Mouse (Mus musculus) testis, adult 2 months (tissue): ENCODE data around the gene Lalba. TPM values are rescaled to one million over a fixed set of nuclear protein-coding genes. Genes with fewer than 3 reads are reported as not detected.

ENCODE experiments used
- H3K27ac ChIP-seq: fragments of 200-500 bp; 2 replicates; pipeline ENCODE4 v1.5.1; 2012; ENCODE audit warnings: low read depth, low read length; ENCODE audit not compliant: control insufficient read depth, insufficient read depth
- H3K27me3 ChIP-seq: fragments of 200-500 bp; 2 replicates; pipeline ENCODE4 v1.6.1; 2012; ENCODE audit warnings: mild to moderate bottlenecking, low read length, moderate library complexity; ENCODE audit not compliant: control insufficient read depth, insufficient read depth
- H3K36me3 ChIP-seq: fragments of 200-500 bp; 2 replicates; pipeline ENCODE4 v1.6.1; 2012; ENCODE audit warnings: mild to moderate bottlenecking, low read length; ENCODE audit not compliant: control insufficient read depth, insufficient read depth
- H3K4me1 ChIP-seq: fragments of 200-500 bp; 2 replicates; pipeline ENCODE4 v1.6.1; 2012; ENCODE audit warnings: low read length; ENCODE audit not compliant: control insufficient read depth, insufficient read depth
- H3K4me3 ChIP-seq: fragments of 200-500 bp; 2 replicates; pipeline ENCODE4 v1.5.1; 2012; ENCODE audit warnings: low read depth, mild to moderate bottlenecking, low read length, moderate library complexity, mixed read lengths; ENCODE audit not compliant: control insufficient read depth
- CTCF ChIP-seq: fragments of 200-500 bp; IDR thresholded peaks from 2 replicates; pipeline ENCODE4 v1.5.1; 2012; ENCODE audit warnings: low read depth, mild to moderate bottlenecking, inconsistent platforms, low read length, moderate library complexity; ENCODE audit not compliant: control insufficient read depth, insufficient read depth, insufficient replicate concordance
- POLR2A ChIP-seq: fragments of 200-500 bp; IDR thresholded peaks from 2 replicates; pipeline ENCODE4 v1.6.1; 2012; ENCODE audit warnings: low read depth, mild to moderate bottlenecking, inconsistent platforms, low read length, moderate library complexity; ENCODE audit not compliant: control insufficient read depth
- polyA plus RNA-seq: library from polyadenylated mRNA; depleted of rRNA; stranded (reverse); fragments of >200 nt; gene quantifications from 2 replicates; pipeline ENCODE4 v1.2.3, GENCODE M21; 2012

The Lalba gene
- polyA plus RNA-seq, 1 experiment = not detected

DNA sequence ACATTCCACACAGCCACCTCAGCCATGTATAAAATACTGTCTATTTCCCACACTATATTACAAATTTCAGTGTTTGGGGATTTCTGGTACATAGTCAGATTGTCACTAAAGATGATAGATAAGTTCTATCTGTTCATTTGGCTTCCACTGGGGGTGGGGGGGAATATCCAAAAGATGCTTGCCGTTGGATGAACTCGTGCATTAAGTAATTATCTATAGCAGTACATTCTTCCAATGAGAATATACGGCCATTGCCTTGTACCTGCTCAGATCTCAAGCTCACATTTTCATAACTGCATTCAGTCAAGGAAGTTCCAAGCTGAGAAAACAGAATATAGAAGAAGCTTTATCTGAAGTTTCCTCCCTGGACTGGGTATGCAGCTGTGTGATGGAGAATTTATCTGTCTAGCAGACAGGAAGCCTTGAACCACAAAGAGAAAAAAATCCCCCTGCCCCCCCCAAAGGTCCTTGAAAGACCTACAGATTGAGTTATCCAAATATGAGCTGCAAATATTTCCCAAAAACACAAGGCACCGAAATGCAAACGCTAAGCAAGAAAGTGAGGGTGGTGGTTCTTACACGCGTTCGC is 4.0 kb upstream of the Lalba start:
- no peak for TF ChIP-seq POLR2A
- TF ChIP-seq CTCF = no peak
- H3K27me3 ChIP-seq = no peaks in the 10 kb centered on the region
- no peak overlapping the region for H3K27ac ChIP-seq
- no peaks in the 10 kb centered on the region for H3K4me1 ChIP-seq
- H3K4me3 ChIP-seq = no peak overlapping the region
- no peaks in the 10 kb centered on the region for H3K36me3 ChIP-seq

DNA sequence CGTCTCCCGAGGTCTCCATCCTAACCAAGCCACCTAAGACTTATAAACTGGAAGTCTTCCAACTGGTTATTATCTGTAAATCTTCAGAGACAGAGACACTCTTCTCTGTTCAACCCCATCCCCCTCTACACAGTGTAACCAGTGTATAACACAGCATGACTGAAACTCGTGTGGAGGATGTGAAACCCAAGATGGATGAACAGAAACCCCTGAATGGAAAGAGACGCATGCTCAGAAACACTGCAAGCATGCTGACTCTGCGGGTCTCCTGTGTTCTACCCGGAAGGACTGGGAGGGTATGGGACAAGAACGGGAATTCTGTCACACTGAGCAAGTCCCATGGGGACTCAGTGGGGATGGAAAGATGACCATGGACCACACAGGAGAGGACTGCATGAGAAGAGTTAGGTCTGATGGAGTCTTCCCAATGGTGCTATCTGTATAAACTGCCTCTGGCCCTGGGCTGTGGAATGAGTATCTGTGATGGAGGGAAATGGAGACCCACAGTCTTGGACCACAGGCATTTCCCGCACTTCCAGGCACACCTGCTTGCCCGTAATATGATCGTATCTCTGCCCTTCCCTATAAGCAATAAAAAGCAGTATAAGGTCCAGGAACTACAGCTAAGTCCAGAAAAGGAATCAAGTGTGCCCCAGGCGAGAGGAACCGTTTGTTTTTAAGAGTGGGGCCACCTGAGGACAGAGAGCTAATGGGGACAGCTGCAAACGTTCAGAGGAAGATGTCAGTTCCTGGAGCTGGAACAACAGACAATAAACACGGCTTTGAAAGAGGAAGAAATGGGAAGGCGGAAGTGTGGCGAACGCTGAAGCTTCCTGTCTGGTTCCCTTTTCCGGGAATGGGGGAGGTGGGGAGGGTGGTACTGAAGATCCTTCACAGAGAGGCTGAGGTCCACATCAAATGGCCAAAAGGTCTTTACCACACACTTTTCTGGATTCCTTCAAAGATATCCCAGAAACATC is 1.7 kb upstream of the Lalba start:
- TF ChIP-seq CTCF = no peak
- TF ChIP-seq POLR2A = no peak
- no peaks in the 10 kb centered on the region for H3K36me3 ChIP-seq
- H3K4me3 ChIP-seq = no peak overlapping the region
- no peak overlapping the region for H3K27ac ChIP-seq
- H3K4me1 ChIP-seq = no peaks in the 10 kb centered on the region
- no peaks in the 10 kb centered on the region for H3K27me3 ChIP-seq

GRCm38 (mm10) chr15:98479568-98480102 is 2.9 kb downstream of the Lalba start:
- Histone ChIP-seq H3K36me3 (no peaks in the 10 kb centered on the region), H3K27me3 (no peaks in the 10 kb centered on the region), H3K4me3 (no peak overlapping the region), H3K4me1 (no peaks in the 10 kb centered on the region; the same call in 1 of the 2 replicates), H3K27ac (no peak overlapping the region)
- no peak for TF ChIP-seq CTCF
- TF ChIP-seq POLR2A = no peak

GRCm38 (mm10) chr15:98476281-98476680 is 6.2 kb downstream of the Lalba start:
- no peak for TF ChIP-seq POLR2A
- no peak for TF ChIP-seq CTCF
- H3K27me3 ChIP-seq = no peaks in the 10 kb centered on the region

DNA sequence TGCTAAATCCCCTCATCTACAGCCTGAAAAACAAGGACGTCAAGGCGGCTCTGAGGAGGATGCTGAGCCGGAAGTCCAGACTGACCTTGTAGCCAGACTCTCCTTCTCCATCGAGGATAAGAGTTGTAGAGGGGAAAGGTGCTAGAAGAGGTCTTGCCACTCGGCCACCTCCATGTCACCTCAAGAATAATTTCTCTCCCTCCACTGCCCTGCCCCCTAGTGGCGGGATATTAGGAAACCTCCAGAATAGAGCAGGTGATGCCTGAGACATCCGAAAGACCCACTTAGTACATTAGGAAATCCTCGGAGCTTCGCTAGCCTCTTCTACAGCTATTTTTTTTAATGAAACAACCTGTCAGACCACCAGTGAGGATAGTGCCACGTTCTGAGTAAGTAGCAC is 7.1 kb downstream of the Lalba start:
- peak; percentile 24; the same call in 1 of the 2 replicates for TF ChIP-seq CTCF
- no peak for TF ChIP-seq POLR2A
- H3K27ac ChIP-seq = no peak overlapping the region

More at GRCm38 (mm10) chr15:98476281-98476680, 6.2 kb downstream of the Lalba start:
- Histone ChIP-seq H3K36me3 (no peaks in the 10 kb centered on the region), H3K27ac (no peak overlapping the region), H3K4me1 (no peaks in the 10 kb centered on the region; the same call in 1 of the 2 replicates), H3K4me3 (no peak overlapping the region)

DNA sequence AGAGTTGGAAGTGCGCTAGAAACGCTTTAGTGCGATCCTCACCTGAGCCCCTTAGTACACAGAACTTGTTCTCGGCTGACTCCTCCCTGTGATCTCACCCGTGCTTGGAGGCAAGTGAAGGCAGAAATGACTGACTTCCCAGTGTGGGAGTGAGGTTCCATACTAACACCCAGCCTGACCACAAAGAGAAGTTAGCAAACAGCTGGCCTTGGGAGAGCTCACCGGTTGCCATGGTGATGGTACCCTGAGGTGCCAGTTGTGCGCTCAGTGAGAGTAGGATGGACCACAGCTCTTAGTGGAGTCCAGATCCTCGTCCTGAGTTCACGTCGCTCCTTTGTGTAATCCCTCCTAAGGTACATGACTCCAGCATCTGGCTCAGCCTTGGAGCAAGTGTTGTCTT is 7.6 kb downstream of the Lalba start:
- Histone ChIP-seq H3K27me3 (no peaks in the 10 kb centered on the region), H3K36me3 (no peaks in the 10 kb centered on the region), H3K27ac (no peak overlapping the region), H3K4me3 (no peak overlapping the region), H3K4me1 (no peaks in the 10 kb centered on the region; the same call in 1 of the 2 replicates)
- no peak for TF ChIP-seq CTCF
- no peak for TF ChIP-seq POLR2A

More for the DNA sequence above, 7.1 kb downstream of the Lalba start:
- Histone ChIP-seq H3K4me3 (no peak overlapping the region), H3K4me1 (no peaks in the 10 kb centered on the region; the same call in 1 of the 2 replicates), H3K27me3 (no peaks in the 10 kb centered on the region), H3K36me3 (no peaks in the 10 kb centered on the region)

- no peaks in the 10 kb centered on the region for H3K36me3 ChIP-seq
- no peak overlapping the region for H3K27ac ChIP-seq
- H3K27me3 ChIP-seq = no peaks in the 10 kb centered on the region
- H3K4me1 ChIP-seq = no peaks in the 10 kb centered on the region; the same call in 1 of the 2 replicates
- no peak overlapping the region for H3K4me3 ChIP-seq
- no peak for TF ChIP-seq CTCF
- TF ChIP-seq POLR2A = no peak
Observed at GRCm38 (mm10) chr15:98471539-98471938, 11.0 kb downstream of the Lalba start.
